Mouse (Mus musculus): ENCODE measurements around the gene Bcs1l. TPM values are rescaled to one million over a fixed set of nuclear protein-coding genes. Genes with fewer than 3 reads are reported as not detected.

Gene Bcs1l
- polyA plus RNA-seq, 1 experiment: 5.2 TPM

DNA sequence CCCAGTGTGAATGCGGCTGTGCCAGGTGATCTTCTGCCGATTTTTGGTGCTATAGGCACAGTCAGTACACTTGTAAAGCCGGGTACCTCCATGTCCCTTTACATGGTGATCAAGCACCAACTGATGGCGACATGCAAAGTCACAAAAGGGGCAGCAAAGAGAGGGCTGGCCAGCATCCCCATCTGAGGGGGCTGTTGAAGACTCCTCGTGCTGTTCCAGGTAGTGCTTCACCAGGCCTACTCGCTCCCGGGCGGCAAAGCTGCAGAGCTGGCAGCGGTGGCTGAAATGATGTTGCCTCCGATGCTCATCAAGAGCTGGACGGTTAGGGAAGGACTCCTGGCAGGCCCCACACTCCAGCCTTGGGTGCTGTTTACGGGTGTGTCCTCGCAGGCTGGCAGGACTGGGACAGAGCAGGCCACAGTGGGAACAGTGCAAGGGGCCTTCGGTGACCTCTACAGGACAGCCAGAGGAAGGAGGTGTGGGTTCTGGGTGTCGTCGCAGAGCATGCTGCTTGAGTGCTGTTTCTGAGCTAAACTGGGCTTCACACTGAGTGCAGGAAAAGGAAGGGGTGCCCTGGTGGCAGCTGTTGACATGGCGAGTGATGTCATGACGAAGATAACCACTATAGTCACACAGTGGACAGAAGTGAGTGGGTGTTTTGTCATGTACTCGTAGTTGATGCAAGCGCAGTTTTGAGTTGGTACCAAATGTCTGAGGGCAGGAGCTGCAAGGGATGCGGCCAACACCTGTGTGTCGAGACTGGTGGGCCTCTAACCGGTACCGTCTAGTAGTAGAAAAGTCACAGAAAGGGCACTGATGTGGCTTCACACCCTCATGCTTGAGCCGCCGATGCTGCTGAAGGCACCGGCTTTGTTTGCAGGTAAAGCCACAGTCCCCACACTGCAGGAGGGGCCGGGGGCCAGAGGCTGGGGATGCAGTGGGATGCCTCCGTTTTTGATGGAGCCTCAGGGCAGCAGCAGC, 18.1 kb upstream of the Bcs1l start:
- Histone ChIP-seq H3K27me3 (ENCODE audit: control insufficient read depth, insufficient read depth, low read length) (no peaks in the 10 kb centered on the region), H3K27ac (ENCODE audit: control insufficient read depth, insufficient read depth, low read depth, low read length) (no peak overlapping the region), H3K36me3 (ENCODE audit: control insufficient read depth, insufficient read depth, low read length) (peaks cover 6% of the 10 kb centered on the region), H3K4me3 (ENCODE audit: control insufficient read depth, low read depth, low read length) (no peak overlapping the region), H3K4me1 (ENCODE audit: control insufficient read depth, insufficient read depth, low read length) (no peaks in the 10 kb centered on the region)
- TF ChIP-seq CTCF (IDR thresholded peaks at IDR 0.05; ENCODE audit: control insufficient read depth, insufficient read depth, insufficient replicate concordance, low read depth, low read length) (no peak), POLR2A (IDR thresholded peaks at IDR 0.05; ENCODE audit: control insufficient read depth, low read depth, low read length) (peak; percentile 23; the same call in 1 of the 2 replicates)

DNA sequence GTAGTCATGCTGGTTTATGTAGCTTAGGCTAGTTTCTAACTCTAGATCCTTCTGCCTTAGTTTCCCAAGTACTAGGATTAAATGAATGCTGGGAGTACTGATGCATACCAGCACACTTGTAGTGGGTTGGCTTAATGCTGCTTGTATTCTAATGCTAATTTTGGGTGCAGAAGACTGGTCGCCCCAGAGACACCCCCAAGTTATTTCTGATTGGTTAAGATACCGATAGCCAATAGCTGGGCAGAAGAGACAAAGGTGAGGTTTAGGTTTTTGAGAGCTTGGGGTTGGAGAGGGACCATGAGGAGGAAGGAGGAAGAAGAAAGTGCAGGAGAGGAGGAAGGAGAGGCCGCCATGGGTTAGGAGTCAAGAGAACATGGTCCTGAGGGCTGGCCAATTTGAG, 5.5 kb upstream of the Bcs1l start:
- Histone ChIP-seq H3K4me3 (ENCODE audit: control insufficient read depth, low read depth, low read length) (no peak overlapping the region), H3K27ac (ENCODE audit: control insufficient read depth, insufficient read depth, low read depth, low read length) (no peak overlapping the region), H3K27me3 (ENCODE audit: control insufficient read depth, insufficient read depth, low read length) (no peaks in the 10 kb centered on the region), H3K4me1 (ENCODE audit: control insufficient read depth, insufficient read depth, low read length) (peaks cover 6% of the 10 kb centered on the region; the same call in 1 of the 2 replicates), H3K36me3 (ENCODE audit: control insufficient read depth, insufficient read depth, low read length) (peaks cover 5% of the 10 kb centered on the region)
- TF ChIP-seq CTCF (IDR thresholded peaks at IDR 0.05; ENCODE audit: control insufficient read depth, insufficient read depth, insufficient replicate concordance, low read depth, low read length) (no peak), POLR2A (IDR thresholded peaks at IDR 0.05; ENCODE audit: control insufficient read depth, low read depth, low read length) (no peak)

DNA sequence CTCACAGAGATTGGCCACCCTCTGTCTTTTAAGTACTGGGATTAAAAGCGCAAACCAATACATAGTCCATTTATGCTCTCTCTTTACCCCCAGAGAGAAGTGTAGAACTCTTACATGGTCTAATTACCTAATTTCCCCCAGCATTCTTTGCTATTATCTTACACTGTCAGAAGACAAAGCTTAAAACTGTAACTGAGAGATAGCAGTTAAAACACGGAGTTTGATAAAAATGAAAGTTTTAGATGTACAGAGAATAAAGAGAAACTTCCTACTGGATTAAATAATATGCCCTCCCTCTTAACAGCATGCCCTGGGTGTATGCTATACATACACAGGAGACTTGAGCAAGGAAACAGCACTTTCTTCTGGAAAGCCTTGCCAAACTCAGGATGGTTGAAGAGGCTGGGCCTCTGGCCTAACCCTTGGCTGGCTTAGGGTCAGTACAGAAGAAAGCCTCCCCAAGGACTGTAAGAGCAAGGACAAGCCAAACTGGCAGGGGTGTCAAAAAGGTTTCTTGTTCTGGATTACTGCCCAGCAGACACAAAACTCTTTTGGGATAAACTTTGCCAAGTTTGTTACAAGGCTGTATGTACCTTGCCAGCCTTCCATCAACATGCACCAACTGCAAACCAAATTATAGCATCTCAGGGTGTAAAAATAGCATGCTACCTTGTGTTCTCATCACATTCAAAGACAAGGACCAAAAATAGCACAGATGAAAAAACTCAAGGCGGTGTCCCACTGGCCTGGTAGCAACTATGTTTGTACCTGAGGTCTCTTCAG, 3.3 kb upstream of the Bcs1l start:
- Histone ChIP-seq H3K36me3 (ENCODE audit: control insufficient read depth, insufficient read depth, low read length) (no peaks in the 10 kb centered on the region), H3K27ac (ENCODE audit: control insufficient read depth, insufficient read depth, low read depth, low read length) (no peak overlapping the region), H3K27me3 (ENCODE audit: control insufficient read depth, insufficient read depth, low read length) (no peaks in the 10 kb centered on the region), H3K4me1 (ENCODE audit: control insufficient read depth, insufficient read depth, low read length) (peaks cover 6% of the 10 kb centered on the region; the same call in 1 of the 2 replicates), H3K4me3 (ENCODE audit: control insufficient read depth, low read depth, low read length) (no peak overlapping the region)
- TF ChIP-seq POLR2A (IDR thresholded peaks at IDR 0.05; ENCODE audit: control insufficient read depth, low read depth, low read length) (no peak), CTCF (IDR thresholded peaks at IDR 0.05; ENCODE audit: control insufficient read depth, insufficient read depth, insufficient replicate concordance, low read depth, low read length) (no peak)

DNA sequence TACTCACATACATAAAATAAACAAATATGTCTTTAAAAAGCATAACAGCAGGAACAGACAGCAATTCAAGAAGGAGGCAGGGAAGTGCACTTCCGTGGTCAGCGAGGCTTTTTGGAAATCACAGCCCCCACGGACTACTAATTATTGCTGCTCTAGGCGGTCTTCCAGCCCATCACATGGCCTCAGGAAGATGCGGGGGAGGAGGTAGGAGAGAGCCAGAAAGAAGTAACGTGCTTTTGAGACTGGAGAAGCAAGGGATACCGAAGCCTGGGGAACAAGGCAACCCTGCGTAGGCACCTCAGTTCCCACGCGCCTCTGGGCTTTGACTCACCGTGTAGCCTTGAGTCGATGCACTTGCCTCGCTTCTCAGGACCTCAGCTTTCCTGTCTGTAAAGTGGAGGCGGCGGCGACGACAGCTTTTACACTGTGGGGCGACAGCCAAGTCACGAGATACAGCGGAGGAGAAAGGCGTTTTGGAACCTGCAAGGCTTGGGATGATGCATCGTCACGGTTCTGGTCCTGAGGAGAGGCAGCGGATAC, 786 bp upstream of the Bcs1l start:
- Histone ChIP-seq H3K4me3 (ENCODE audit: control insufficient read depth, low read depth, low read length) (peak overlapping the region; percentile 99), H3K27me3 (ENCODE audit: control insufficient read depth, insufficient read depth, low read length) (no peaks in the 10 kb centered on the region), H3K36me3 (ENCODE audit: control insufficient read depth, insufficient read depth, low read length) (no peaks in the 10 kb centered on the region), H3K4me1 (ENCODE audit: control insufficient read depth, insufficient read depth, low read length) (peaks cover 6% of the 10 kb centered on the region; the same call in 1 of the 2 replicates), H3K27ac (ENCODE audit: control insufficient read depth, insufficient read depth, low read depth, low read length) (peak overlapping the region; percentile 90)
- TF ChIP-seq CTCF (IDR thresholded peaks at IDR 0.05; ENCODE audit: control insufficient read depth, insufficient read depth, insufficient replicate concordance, low read depth, low read length) (no peak), POLR2A (IDR thresholded peaks at IDR 0.05; ENCODE audit: control insufficient read depth, low read depth, low read length) (no peak)

DNA sequence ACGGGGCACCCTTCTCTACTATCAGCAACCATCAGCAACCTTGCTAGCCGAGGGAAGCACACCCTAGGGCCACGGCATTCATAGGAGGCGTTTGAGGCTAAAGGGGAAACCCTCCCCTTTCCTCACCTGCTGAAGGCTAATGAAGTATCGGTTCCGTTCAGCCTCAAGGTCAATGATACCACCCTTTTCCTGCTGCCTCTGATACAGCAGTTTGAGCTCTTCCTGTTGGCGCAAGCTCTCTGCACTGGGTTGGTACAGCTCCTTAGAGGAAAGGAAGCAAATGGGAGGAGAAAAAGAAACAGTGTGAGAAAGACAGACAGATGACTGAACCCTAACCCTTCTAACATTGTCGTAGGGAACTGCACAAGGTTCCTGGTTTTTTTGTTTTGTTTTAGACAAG, 6.3 kb downstream of the Bcs1l start:
- no peaks in the 10 kb centered on the region for H3K4me1 ChIP-seq (ENCODE audit: control insufficient read depth, insufficient read depth, low read length)
- TF ChIP-seq POLR2A (IDR thresholded peaks at IDR 0.05; ENCODE audit: control insufficient read depth, low read depth, low read length) (no peak), CTCF (IDR thresholded peaks at IDR 0.05; ENCODE audit: control insufficient read depth, insufficient read depth, insufficient replicate concordance, low read depth, low read length) (no peak)
- H3K27me3 ChIP-seq (ENCODE audit: control insufficient read depth, insufficient read depth, low read length): no peaks in the 10 kb centered on the region
- peak overlapping the region; percentile 16; the same call in 1 of the 2 replicates for H3K27ac ChIP-seq (ENCODE audit: control insufficient read depth, insufficient read depth, low read depth, low read length)
- peaks cover 2% of the 10 kb centered on the region; the same call in 1 of the 2 replicates for H3K36me3 ChIP-seq (ENCODE audit: control insufficient read depth, insufficient read depth, low read length)
- H3K4me3 ChIP-seq (ENCODE audit: control insufficient read depth, low read depth, low read length): no peak overlapping the region

DNA sequence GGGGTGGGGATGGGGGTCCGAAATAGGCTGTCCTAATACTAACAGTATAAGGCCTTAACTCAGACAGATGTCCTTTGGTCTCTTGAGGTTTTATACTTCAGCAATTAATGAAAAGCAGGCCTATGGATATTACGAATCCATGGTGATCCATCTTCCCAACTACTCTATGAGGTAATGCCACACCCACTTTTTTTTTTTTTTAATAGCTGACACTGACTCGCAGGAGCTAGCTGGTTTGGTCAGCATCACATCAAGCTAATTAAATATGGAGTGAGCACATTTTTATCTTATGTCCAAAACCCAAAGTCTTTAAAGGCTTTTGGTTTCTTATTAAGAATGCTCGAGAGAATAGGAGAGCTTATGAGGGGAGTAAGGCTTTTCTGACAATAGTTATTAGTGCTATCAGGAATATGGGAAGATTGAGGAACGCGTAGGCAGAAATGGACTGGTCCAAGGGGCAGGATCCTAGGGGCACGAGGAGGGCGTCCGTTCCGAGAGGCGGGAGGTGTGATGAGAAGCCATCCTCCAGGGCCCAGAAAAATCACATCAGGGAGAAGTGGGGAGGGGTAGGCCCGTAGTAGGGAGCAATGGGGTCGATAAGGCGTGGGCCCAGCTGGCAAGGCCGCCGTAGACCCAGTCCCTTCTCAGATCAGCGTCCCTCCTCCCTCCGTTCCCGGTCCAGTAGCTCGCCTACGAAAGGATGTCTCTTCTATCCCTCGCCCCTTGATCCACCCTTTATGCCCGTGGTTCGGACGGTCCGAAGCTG, 12.6 kb downstream of the Bcs1l start:
- Histone ChIP-seq H3K36me3 (ENCODE audit: control insufficient read depth, insufficient read depth, low read length) (peaks cover 2% of the 10 kb centered on the region; the same call in 1 of the 2 replicates), H3K27me3 (ENCODE audit: control insufficient read depth, insufficient read depth, low read length) (no peaks in the 10 kb centered on the region), H3K4me3 (ENCODE audit: control insufficient read depth, low read depth, low read length) (peak overlapping the region; percentile 90), H3K4me1 (ENCODE audit: control insufficient read depth, insufficient read depth, low read length) (no peaks in the 10 kb centered on the region), H3K27ac (ENCODE audit: control insufficient read depth, insufficient read depth, low read depth, low read length) (peak overlapping the region; percentile 74)
- TF ChIP-seq POLR2A (IDR thresholded peaks at IDR 0.05; ENCODE audit: control insufficient read depth, low read depth, low read length) (no peak), CTCF (IDR thresholded peaks at IDR 0.05; ENCODE audit: control insufficient read depth, insufficient read depth, insufficient replicate concordance, low read depth, low read length) (no peak)
